Mouse (Mus musculus) CD4-positive helper T cell, adult 2 months (primary cell): ENCODE results near the gene Selplg.

Experiments
- DNase-seq: peaks from one replicate; pipeline ENCODE4 v3.0.0-alpha.2; 2012; ENCODE audit warnings: low read depth, missing footprints, low spot score

The Selplg gene

GRCm38 (mm10) chr5:113855117-113855516 lies 22.7 kb upstream of the Selplg start:
- no peak for DNase-seq

- peak; percentile 80 for DNase-seq
These were observed 22.1 kb upstream of the Selplg start for GRCm38 (mm10) chr5:113854494-113854893.

- DNase-seq: no peak
These were observed 21.1 kb upstream of the Selplg start for GRCm38 (mm10) chr5:113853541-113853940.

- no peak for DNase-seq
These were observed 20.0 kb upstream of the Selplg start for GRCm38 (mm10) chr5:113852463-113852862.

- no peak for DNase-seq
These were observed 18.3 kb upstream of the Selplg start for GRCm38 (mm10) chr5:113850680-113851230.

GRCm38 (mm10) chr5:113847636-113848035 lies 15.2 kb upstream of the Selplg start:
- no peak for DNase-seq

- no peak for DNase-seq
These were observed 14.2 kb upstream of the Selplg start for GRCm38 (mm10) chr5:113846656-113847055.

- DNase-seq: no peak
These were observed 13.2 kb upstream of the Selplg start for GRCm38 (mm10) chr5:113845627-113846026.

GRCm38 (mm10) chr5:113844721-113845120 lies 12.3 kb upstream of the Selplg start:
- peak; percentile 87 for DNase-seq

- no peak for DNase-seq
These were observed 11.7 kb upstream of the Selplg start for GRCm38 (mm10) chr5:113844106-113844505.

- DNase-seq: no peak
These were observed 10.5 kb upstream of the Selplg start for GRCm38 (mm10) chr5:113842906-113843305.

- DNase-seq: peak; percentile 78
These were observed 9.8 kb upstream of the Selplg start for GRCm38 (mm10) chr5:113842244-113842643.

GRCm38 (mm10) chr5:113841243-113842225 lies 9.1 kb upstream of the Selplg start:
- DNase-seq: peak; percentile 71

- no peak for DNase-seq
These were observed 8.0 kb upstream of the Selplg start for GRCm38 (mm10) chr5:113840443-113840842.

GRCm38 (mm10) chr5:113836961-113837360 lies 4.5 kb upstream of the Selplg start:
- peak; percentile 45 for DNase-seq

- DNase-seq: peak; percentile 45
These were observed 988 bp upstream of the Selplg start for GRCm38 (mm10) chr5:113833316-113833947.

- peak; percentile 39 for DNase-seq
These were observed 703 bp downstream of the Selplg start for GRCm38 (mm10) chr5:113831741-113832140.

- DNase-seq: no peak
These were observed 1.6 kb downstream of the Selplg start for GRCm38 (mm10) chr5:113830796-113831195.

- DNase-seq: peak; percentile 90
These were observed 2.2 kb downstream of the Selplg start for GRCm38 (mm10) chr5:113830292-113830643.

GRCm38 (mm10) chr5:113829566-113830291 lies 2.7 kb downstream of the Selplg start:
- DNase-seq: peak; percentile 36

GRCm38 (mm10) chr5:113828481-113828880 lies 4.0 kb downstream of the Selplg start:
- DNase-seq: peak; percentile 70

- peak; percentile 65 for DNase-seq
These were observed 4.4 kb downstream of the Selplg start for GRCm38 (mm10) chr5:113827991-113828411.
